Mouse (Mus musculus) limb, embryonic 12.5 days (tissue): ENCODE results near the gene Ppm1l. TPM values are rescaled to one million over a fixed set of nuclear protein-coding genes. Genes with fewer than 3 reads are reported as not detected.
"Not testable (repeated sequence)": the region's sequence is repeated elsewhere in the genome, so short reads cannot be mapped to it uniquely, and the experiment has no call there.

Source experiments
- ATAC-seq: fragments of 200-750 bp; cut with Nextera tagmentation; 2 replicates; pipeline ENCODE4 v1.8.0; 2017; ENCODE audit warnings: low read depth, moderate TSS enrichment; ENCODE audit not compliant: insufficient number of reproducible peaks, insufficient read depth, low FRiP score, low TSS enrichment
- H3K27ac ChIP-seq: fragments of 300-500 bp; sonication (generic); 2 replicates; pipeline ENCODE4 v1.5.1; 2016; ENCODE audit warnings: mild to moderate bottlenecking, moderate library complexity
- H3K27me3 ChIP-seq: fragments of 300-500 bp; sonication (generic); 2 replicates; pipeline ENCODE4 v1.6.1; 2016; ENCODE audit warnings: mild to moderate bottlenecking, moderate library complexity
- H3K36me3 ChIP-seq: fragments of 300-500 bp; sonication (generic); 2 replicates; pipeline ENCODE4 v1.6.1; 2016; ENCODE audit warnings: mild to moderate bottlenecking, moderate library complexity
- H3K4me1 ChIP-seq: fragments of 300-500 bp; sonication (generic); replicated peaks from 2 replicates; pipeline ENCODE4 v1.6.1; 2016
- H3K4me2 ChIP-seq: fragments of 300-500 bp; sonication (generic); 2 replicates; pipeline ENCODE4 v1.6.1; 2016; ENCODE audit warnings: mild to moderate bottlenecking, moderate library complexity
- H3K4me3 ChIP-seq: fragments of 300-500 bp; sonication (generic); replicated peaks from 2 replicates; pipeline ENCODE4 v1.5.1; 2016; ENCODE audit warnings: mild to moderate bottlenecking
- H3K9ac ChIP-seq: fragments of 300-500 bp; sonication (generic); replicated peaks from 2 replicates; pipeline ENCODE4 v1.6.1; 2016; ENCODE audit warnings: mild to moderate bottlenecking, moderate library complexity
- H3K9me3 ChIP-seq: fragments of 300-500 bp; sonication (generic); 2 replicates; pipeline ENCODE4 v1.6.1; 2016; ENCODE audit warnings: mild to moderate bottlenecking, moderate library complexity
- WGBS: fragments of 180-500 bp; shearing (Covaris S2); methylation state at CpG from one replicate; pipeline ENCODE4 v1.1.7; 2016; 5-methylcytosine and 5-hydroxymethylcytosine counted together
- polyA plus RNA-seq: library from polyadenylated mRNA; unstranded; fragments of >200 nt; fragmentation: Nextera tagmentation; extraction: Ambion mirVana; gene quantifications from 2 replicates; pipeline ENCODE4 v1.2.1, GENCODE M21; 2016

The Ppm1l gene
- polyA plus RNA-seq, 1 experiment from 2014 or later: 16.6 TPM

- H3K9ac ChIP-seq: no peak overlapping the region
- H3K9me3 ChIP-seq: 0 out of 2 replicates have a peak, but pooled peaks cover 4% of the 10 kb centered on the region
- H3K4me2 ChIP-seq: no peak overlapping the region
- no peak overlapping the region for H3K4me3 ChIP-seq
- no peak overlapping the region for H3K27ac ChIP-seq
- no peaks in the 10 kb centered on the region for H3K4me1 ChIP-seq
- no peak for ATAC-seq
- H3K36me3 ChIP-seq: no peaks in the 10 kb centered on the region
- WGBS: 86% methylated on average over 10 of the region's 10 CpGs
- no peaks in the 10 kb centered on the region for H3K27me3 ChIP-seq
These were observed 57.1 kb downstream of the Ppm1l start for GRCm38 (mm10) chr3:69373544-69374306.

GRCm38 (mm10) chr3:69374538-69374937 is 57.9 kb downstream of the Ppm1l start:
- H3K27ac ChIP-seq: no peak overlapping the region
- 92% methylated on average over 5 of the region's 5 CpGs for WGBS
- ATAC-seq: no peak

GRCm38 (mm10) chr3:69374983-69375382 is 58.3 kb downstream of the Ppm1l start:
- no peak overlapping the region for H3K27ac ChIP-seq
- H3K9me3 ChIP-seq: 0 out of 2 replicates have a peak, but pooled peaks cover 4% of the 10 kb centered on the region
- H3K36me3 ChIP-seq: no peaks in the 10 kb centered on the region
- H3K27me3 ChIP-seq: no peaks in the 10 kb centered on the region
- no peak for ATAC-seq
- 89% methylated on average over 5 of the region's 5 CpGs for WGBS
- no peak overlapping the region for H3K4me3 ChIP-seq
- H3K4me1 ChIP-seq: no peaks in the 10 kb centered on the region
- no peak overlapping the region for H3K4me2 ChIP-seq
- H3K9ac ChIP-seq: no peak overlapping the region

More at GRCm38 (mm10) chr3:69374538-69374937, 57.9 kb downstream of the Ppm1l start:
- Histone ChIP-seq H3K27me3 (no peaks in the 10 kb centered on the region), H3K4me3 (no peak overlapping the region), H3K9ac (no peak overlapping the region), H3K4me2 (no peak overlapping the region), H3K36me3 (no peaks in the 10 kb centered on the region), H3K4me1 (no peaks in the 10 kb centered on the region), H3K9me3 (0 out of 2 replicates have a peak, but pooled peaks cover 4% of the 10 kb centered on the region)

- no peaks in the 10 kb centered on the region for H3K27me3 ChIP-seq
- H3K4me2 ChIP-seq: no peak overlapping the region
- no peaks in the 10 kb centered on the region for H3K36me3 ChIP-seq
- no peak overlapping the region for H3K27ac ChIP-seq
- no peak for ATAC-seq
- no peak overlapping the region for H3K9ac ChIP-seq
- H3K9me3 ChIP-seq: no peaks in the 10 kb centered on the region
- peaks cover 9% of the 10 kb centered on the region; the same call in 1 of the 2 replicates for H3K4me1 ChIP-seq
- H3K4me3 ChIP-seq: no peak overlapping the region
- WGBS: 74% methylated on average over 3 of the region's 4 CpGs
These were observed 64.6 kb downstream of the Ppm1l start for GRCm38 (mm10) chr3:69381213-69381612.

- 78% methylated on average over 10 of the region's 10 CpGs for WGBS
- H3K4me3 ChIP-seq, H3K4me2 ChIP-seq, H3K9me3 ChIP-seq, H3K36me3 ChIP-seq, ATAC-seq, H3K9ac ChIP-seq, H3K27me3 ChIP-seq, H3K27ac ChIP-seq: not testable (repeated sequence)
- peaks cover 13% of the 10 kb centered on the region; the same call in 1 of the 2 replicates for H3K4me1 ChIP-seq
These were observed 75.2 kb downstream of the Ppm1l start for GRCm38 (mm10) chr3:69391834-69392233.

- no peaks in the 10 kb centered on the region for H3K9me3 ChIP-seq
- WGBS: 91% methylated on average over 5 of the region's 5 CpGs
- no peak for ATAC-seq
- no peaks in the 10 kb centered on the region; the same call in 1 of the 2 replicates for H3K36me3 ChIP-seq
- no peaks in the 10 kb centered on the region for H3K27me3 ChIP-seq
- H3K27ac ChIP-seq: no peak overlapping the region
- no peak overlapping the region for H3K9ac ChIP-seq
- no peak overlapping the region for H3K4me3 ChIP-seq
- no peak overlapping the region for H3K4me2 ChIP-seq
- H3K4me1 ChIP-seq: peaks cover 13% of the 10 kb centered on the region; the same call in 1 of the 2 replicates
These were observed 75.6 kb downstream of the Ppm1l start for GRCm38 (mm10) chr3:69392298-69392697.

- no peaks in the 10 kb centered on the region for H3K9me3 ChIP-seq
- H3K27ac ChIP-seq: no peak overlapping the region
- no peak overlapping the region for H3K9ac ChIP-seq
- H3K36me3 ChIP-seq: no peaks in the 10 kb centered on the region; the same call in 1 of the 2 replicates
- no peak overlapping the region for H3K4me3 ChIP-seq
- 80% methylated on average over 9 of the region's 9 CpGs for WGBS
- ATAC-seq: no peak
- no peak overlapping the region for H3K4me2 ChIP-seq
- H3K27me3 ChIP-seq: no peaks in the 10 kb centered on the region
- H3K4me1 ChIP-seq: peaks cover 13% of the 10 kb centered on the region; the same call in 1 of the 2 replicates
These were observed 76.4 kb downstream of the Ppm1l start for GRCm38 (mm10) chr3:69393079-69393478.

- no peaks in the 10 kb centered on the region; the same call in 1 of the 2 replicates for H3K36me3 ChIP-seq
- no peak for ATAC-seq
- H3K27ac ChIP-seq: no peak overlapping the region
- H3K4me2 ChIP-seq: no peak overlapping the region
- H3K9ac ChIP-seq: no peak overlapping the region
- no peaks in the 10 kb centered on the region for H3K27me3 ChIP-seq
- H3K4me1 ChIP-seq: peaks cover 13% of the 10 kb centered on the region; the same call in 1 of the 2 replicates
- WGBS: 71% methylated on average over 3 of the region's 3 CpGs
- H3K9me3 ChIP-seq: no peaks in the 10 kb centered on the region
- no peak overlapping the region for H3K4me3 ChIP-seq
These were observed 77.3 kb downstream of the Ppm1l start for GRCm38 (mm10) chr3:69393991-69394390.

- H3K4me3 ChIP-seq: no peak overlapping the region
- no peaks in the 10 kb centered on the region; the same call in 1 of the 2 replicates for H3K36me3 ChIP-seq
- no peak overlapping the region for H3K9ac ChIP-seq
- H3K4me1 ChIP-seq: 0 out of 2 replicates have a peak, but pooled peaks cover 4% of the 10 kb centered on the region
- no peaks in the 10 kb centered on the region for H3K9me3 ChIP-seq
- WGBS: 83% methylated on average over 5 of the region's 5 CpGs
- no peaks in the 10 kb centered on the region for H3K27me3 ChIP-seq
- no peak overlapping the region for H3K4me2 ChIP-seq
- no peak overlapping the region for H3K27ac ChIP-seq
- ATAC-seq: no peak
These were observed 78.4 kb downstream of the Ppm1l start for GRCm38 (mm10) chr3:69395084-69395483.

GRCm38 (mm10) chr3:69397733-69398132 is 81.1 kb downstream of the Ppm1l start:
- Histone ChIP-seq H3K27me3 (no peaks in the 10 kb centered on the region), H3K4me1 (no peaks in the 10 kb centered on the region), H3K27ac (no peak overlapping the region), H3K4me3 (no peak overlapping the region), H3K4me2 (no peak overlapping the region), H3K9ac (no peak overlapping the region), H3K9me3 (no peaks in the 10 kb centered on the region), H3K36me3 (no peaks in the 10 kb centered on the region; the same call in 1 of the 2 replicates)
- WGBS: 65% methylated on average over 5 of the region's 5 CpGs
- no peak for ATAC-seq

- 83% methylated on average over 6 of the region's 6 CpGs for WGBS
- Histone ChIP-seq H3K36me3 (no peaks in the 10 kb centered on the region; the same call in 1 of the 2 replicates), H3K4me3 (no peak overlapping the region), H3K27ac (no peak overlapping the region), H3K9ac (no peak overlapping the region), H3K27me3 (no peaks in the 10 kb centered on the region), H3K9me3 (no peaks in the 10 kb centered on the region), H3K4me2 (no peak overlapping the region), H3K4me1 (no peaks in the 10 kb centered on the region)
- ATAC-seq: no peak
These were observed 82.7 kb downstream of the Ppm1l start for GRCm38 (mm10) chr3:69399336-69399735.
